Mouse (Mus musculus): ENCODE measurements around the gene Taf9. TPM values are rescaled to one million over a fixed set of nuclear protein-coding genes. Genes with fewer than 3 reads are reported as not detected.

Gene Taf9
- polyA plus RNA-seq (2014; fragmentation: Nextera tagmentation; extraction: Ambion mirVana) = 34.0 and 41.3 TPM in 2 replicates

GRCm38 (mm10) chr13:100651439-100652186 lies at the start of gene Taf9:
TSS of gene Taf9 (plus strand) at chr13:100651579.
- no peak; the same call in 1 of the 2 replicates for ATAC-seq (ENCODE audit: low read depth)
- H3K36me3 ChIP-seq (ENCODE audit: control insufficient read depth, insufficient read depth, low read length) = 0 out of 2 replicates have a peak, but pooled peaks cover 3% of the 10 kb centered on the region
- peak within 1 kb of the TSS; percentile 54 for H3K4me2 ChIP-seq (ENCODE audit: low read depth, low read length)
- H3K27ac ChIP-seq (ENCODE audit: low read depth, low read length) = peak within 1 kb of the TSS; percentile 98
- 1% methylated on average over 44 of the region's 63 CpGs for WGBS
- H3K4me3 ChIP-seq (ENCODE audit: low read depth, low read length) = peak within 1 kb of the TSS; percentile 75
- H3K4me1 ChIP-seq (ENCODE audit: control insufficient read depth, insufficient read depth, low read length) = peaks cover 6% of the 10 kb centered on the region
- H3K27me3 ChIP-seq (ENCODE audit: control insufficient read depth, insufficient read depth, low read length) = no peaks in the 10 kb centered on the region
- H3K9me3 ChIP-seq (ENCODE audit: control insufficient read depth, low read length) = no peaks in the 10 kb centered on the region
- H3K9ac ChIP-seq (replicated peaks; ENCODE audit: low read depth, low read length) = peak within 1 kb of the TSS; percentile 91

DNA sequence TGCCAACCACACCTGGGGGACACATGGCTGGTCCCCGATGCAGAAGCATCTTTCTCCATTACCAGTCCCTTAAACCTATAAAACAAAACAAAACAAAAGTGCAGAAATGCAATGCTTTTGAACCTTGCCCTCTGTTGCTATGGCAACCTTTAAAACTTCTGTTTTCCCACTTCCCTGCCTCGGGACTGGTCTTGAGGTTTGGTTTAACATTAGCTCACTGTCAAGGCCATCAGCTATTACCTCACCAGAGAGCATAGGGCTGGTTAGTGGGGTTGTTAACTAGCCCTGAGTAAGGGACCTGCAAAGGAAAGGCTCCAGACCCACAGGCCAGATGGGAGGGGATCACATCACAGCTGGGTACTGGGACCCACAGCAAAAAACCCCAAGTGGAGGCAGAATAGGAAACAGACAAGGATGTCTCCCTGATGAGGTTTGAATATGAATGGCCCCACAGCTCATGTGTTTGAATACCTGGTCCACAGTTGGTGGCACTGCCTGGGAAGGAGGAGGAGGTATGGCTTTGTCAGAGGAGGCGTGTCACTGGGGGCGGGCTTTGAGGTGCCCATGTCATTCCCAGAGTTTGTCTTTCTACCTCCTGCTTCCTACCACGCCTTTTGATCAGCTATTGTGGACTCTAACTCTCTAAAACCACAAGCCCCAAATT lies 49.0 kb upstream of the Taf9 start:
- H3K27me3 ChIP-seq (ENCODE audit: control insufficient read depth, insufficient read depth, low read length) = no peaks in the 10 kb centered on the region
- no peak for ATAC-seq (ENCODE audit: low read depth)
- no peaks in the 10 kb centered on the region for H3K36me3 ChIP-seq (ENCODE audit: control insufficient read depth, insufficient read depth, low read length)
- no peaks in the 10 kb centered on the region for H3K4me1 ChIP-seq (ENCODE audit: control insufficient read depth, insufficient read depth, low read length)
- 52% methylated on average over 5 of the region's 5 CpGs for WGBS
- H3K9me3 ChIP-seq (ENCODE audit: control insufficient read depth, low read length) = no peaks in the 10 kb centered on the region
- no peak overlapping the region for H3K4me2 ChIP-seq (ENCODE audit: low read depth, low read length)
- no peak overlapping the region for H3K9ac ChIP-seq (replicated peaks; ENCODE audit: low read depth, low read length)
- H3K27ac ChIP-seq (ENCODE audit: low read depth, low read length) = no peak overlapping the region
- no peak overlapping the region for H3K4me3 ChIP-seq (ENCODE audit: low read depth, low read length)

GRCm38 (mm10) chr13:100603031-100603737 lies 48.2 kb upstream of the Taf9 start:
- Histone ChIP-seq H3K4me3 (ENCODE audit: low read depth, low read length) (no peak overlapping the region), H3K4me1 (ENCODE audit: control insufficient read depth, insufficient read depth, low read length) (no peaks in the 10 kb centered on the region), H3K27ac (ENCODE audit: low read depth, low read length) (no peak overlapping the region), H3K9ac (replicated peaks; ENCODE audit: low read depth, low read length) (no peak overlapping the region), H3K27me3 (ENCODE audit: control insufficient read depth, insufficient read depth, low read length) (no peaks in the 10 kb centered on the region), H3K9me3 (ENCODE audit: control insufficient read depth, low read length) (no peaks in the 10 kb centered on the region), H3K4me2 (ENCODE audit: low read depth, low read length) (no peak overlapping the region), H3K36me3 (ENCODE audit: control insufficient read depth, insufficient read depth, low read length) (no peaks in the 10 kb centered on the region)
- no peak for ATAC-seq (ENCODE audit: low read depth)
- WGBS = 91% methylated on average over 10 of the region's 10 CpGs

DNA sequence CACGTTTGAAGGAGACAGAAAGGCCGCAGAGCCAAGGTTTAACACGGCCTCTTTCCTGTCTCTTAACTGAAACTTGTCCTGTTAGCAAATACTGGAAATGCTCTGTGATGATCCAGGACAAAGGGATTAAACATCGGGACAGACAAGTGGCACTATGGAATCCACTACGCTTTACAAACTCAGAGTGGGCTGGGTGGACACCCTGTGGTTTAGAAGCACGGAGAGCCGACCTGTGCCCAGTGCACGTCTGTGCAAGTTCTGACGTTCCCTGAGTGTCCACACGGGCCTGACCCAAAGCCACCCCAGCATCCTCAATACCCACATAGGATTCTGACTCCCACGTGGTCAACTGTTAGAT lies 47.7 kb upstream of the Taf9 start:
- WGBS = 90% methylated on average over 11 of the region's 11 CpGs
- H3K9ac ChIP-seq (replicated peaks; ENCODE audit: low read depth, low read length) = no peak overlapping the region
- no peak for ATAC-seq (ENCODE audit: low read depth)
- H3K36me3 ChIP-seq (ENCODE audit: control insufficient read depth, insufficient read depth, low read length) = no peaks in the 10 kb centered on the region
- no peak overlapping the region for H3K4me3 ChIP-seq (ENCODE audit: low read depth, low read length)
- no peaks in the 10 kb centered on the region for H3K27me3 ChIP-seq (ENCODE audit: control insufficient read depth, insufficient read depth, low read length)
- H3K4me2 ChIP-seq (ENCODE audit: low read depth, low read length) = no peak overlapping the region
- no peaks in the 10 kb centered on the region for H3K9me3 ChIP-seq (ENCODE audit: control insufficient read depth, low read length)
- H3K4me1 ChIP-seq (ENCODE audit: control insufficient read depth, insufficient read depth, low read length) = no peaks in the 10 kb centered on the region
- H3K27ac ChIP-seq (ENCODE audit: low read depth, low read length) = no peak overlapping the region

- Histone ChIP-seq H3K9ac (replicated peaks; ENCODE audit: low read depth, low read length) (no peak overlapping the region), H3K4me2 (ENCODE audit: low read depth, low read length) (no peak overlapping the region), H3K27ac (ENCODE audit: low read depth, low read length) (no peak overlapping the region), H3K27me3 (ENCODE audit: control insufficient read depth, insufficient read depth, low read length) (no peaks in the 10 kb centered on the region), H3K4me3 (ENCODE audit: low read depth, low read length) (no peak overlapping the region), H3K9me3 (ENCODE audit: control insufficient read depth, low read length) (no peaks in the 10 kb centered on the region), H3K4me1 (ENCODE audit: control insufficient read depth, insufficient read depth, low read length) (no peaks in the 10 kb centered on the region), H3K36me3 (ENCODE audit: control insufficient read depth, insufficient read depth, low read length) (no peaks in the 10 kb centered on the region)
- WGBS = 61% methylated on average over 1 of the region's 1 CpGs
- ATAC-seq (ENCODE audit: low read depth) = no peak
Observed at GRCm38 (mm10) chr13:100605845-100606244, 45.5 kb upstream of the Taf9 start.

- ATAC-seq (ENCODE audit: low read depth) = no peak
- 87% methylated on average over 8 of the region's 8 CpGs for WGBS
- no peak overlapping the region for H3K27ac ChIP-seq (ENCODE audit: low read depth, low read length)
Observed at GRCm38 (mm10) chr13:100607756-100608155, 43.6 kb upstream of the Taf9 start.

GRCm38 (mm10) chr13:100611266-100611665 lies 40.1 kb upstream of the Taf9 start:
- ATAC-seq (ENCODE audit: low read depth) = no peak
- no peaks in the 10 kb centered on the region for H3K9me3 ChIP-seq (ENCODE audit: control insufficient read depth, low read length)
- no peak overlapping the region for H3K9ac ChIP-seq (replicated peaks; ENCODE audit: low read depth, low read length)
- no peaks in the 10 kb centered on the region for H3K27me3 ChIP-seq (ENCODE audit: control insufficient read depth, insufficient read depth, low read length)
- no peak overlapping the region for H3K4me2 ChIP-seq (ENCODE audit: low read depth, low read length)
- 95% methylated on average over 13 of the region's 13 CpGs for WGBS
- H3K4me3 ChIP-seq (ENCODE audit: low read depth, low read length) = no peak overlapping the region
- H3K36me3 ChIP-seq (ENCODE audit: control insufficient read depth, insufficient read depth, low read length) = no peaks in the 10 kb centered on the region
- no peak overlapping the region for H3K27ac ChIP-seq (ENCODE audit: low read depth, low read length)
- no peaks in the 10 kb centered on the region for H3K4me1 ChIP-seq (ENCODE audit: control insufficient read depth, insufficient read depth, low read length)

More at GRCm38 (mm10) chr13:100607756-100608155, 43.6 kb upstream of the Taf9 start:
- Histone ChIP-seq H3K4me2 (ENCODE audit: low read depth, low read length) (no peak overlapping the region), H3K4me1 (ENCODE audit: control insufficient read depth, insufficient read depth, low read length) (no peaks in the 10 kb centered on the region), H3K9ac (replicated peaks; ENCODE audit: low read depth, low read length) (no peak overlapping the region), H3K27me3 (ENCODE audit: control insufficient read depth, insufficient read depth, low read length) (no peaks in the 10 kb centered on the region), H3K9me3 (ENCODE audit: control insufficient read depth, low read length) (no peaks in the 10 kb centered on the region), H3K4me3 (ENCODE audit: low read depth, low read length) (no peak overlapping the region), H3K36me3 (ENCODE audit: control insufficient read depth, insufficient read depth, low read length) (no peaks in the 10 kb centered on the region)

DNA sequence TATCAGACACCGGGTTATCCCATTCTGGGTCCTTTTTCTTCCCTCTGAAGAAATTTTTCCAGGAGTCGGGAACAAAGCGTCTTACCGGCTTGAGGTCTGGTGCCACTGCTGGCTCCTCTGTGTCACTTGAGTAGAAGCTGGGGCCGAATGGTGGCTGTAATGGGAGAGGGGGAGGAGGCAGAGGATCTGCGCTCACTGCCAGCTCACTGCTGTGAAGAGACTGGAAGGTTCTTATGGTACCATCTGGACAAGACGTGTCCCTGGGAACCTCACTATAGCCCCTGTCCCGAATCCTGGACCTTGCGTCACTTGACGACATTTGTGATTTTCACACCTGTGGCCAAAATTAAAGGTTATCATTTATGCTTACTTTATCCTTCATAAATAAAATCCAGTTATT lies 39.1 kb upstream of the Taf9 start:
- Histone ChIP-seq H3K4me3 (ENCODE audit: low read depth, low read length) (no peak overlapping the region), H3K9ac (replicated peaks; ENCODE audit: low read depth, low read length) (no peak overlapping the region), H3K27ac (ENCODE audit: low read depth, low read length) (no peak overlapping the region), H3K27me3 (ENCODE audit: control insufficient read depth, insufficient read depth, low read length) (peaks cover 6% of the 10 kb centered on the region), H3K4me2 (ENCODE audit: low read depth, low read length) (no peak overlapping the region), H3K9me3 (ENCODE audit: control insufficient read depth, low read length) (no peaks in the 10 kb centered on the region), H3K36me3 (ENCODE audit: control insufficient read depth, insufficient read depth, low read length) (peaks cover under 1% of the 10 kb centered on the region; the same call in 1 of the 2 replicates), H3K4me1 (ENCODE audit: control insufficient read depth, insufficient read depth, low read length) (no peaks in the 10 kb centered on the region; the same call in 1 of the 2 replicates)
- ATAC-seq (ENCODE audit: low read depth) = no peak
- 96% methylated on average over 10 of the region's 10 CpGs for WGBS

GRCm38 (mm10) chr13:100612903-100613302 lies 38.5 kb upstream of the Taf9 start:
- Histone ChIP-seq H3K27me3 (ENCODE audit: control insufficient read depth, insufficient read depth, low read length) (peaks cover 12% of the 10 kb centered on the region), H3K36me3 (ENCODE audit: control insufficient read depth, insufficient read depth, low read length) (peaks cover 7% of the 10 kb centered on the region; the same call in 1 of the 2 replicates), H3K4me3 (ENCODE audit: low read depth, low read length) (no peak overlapping the region), H3K4me1 (ENCODE audit: control insufficient read depth, insufficient read depth, low read length) (no peaks in the 10 kb centered on the region; the same call in 1 of the 2 replicates), H3K27ac (ENCODE audit: low read depth, low read length) (no peak overlapping the region), H3K9me3 (ENCODE audit: control insufficient read depth, low read length) (no peaks in the 10 kb centered on the region), H3K9ac (replicated peaks; ENCODE audit: low read depth, low read length) (no peak overlapping the region), H3K4me2 (ENCODE audit: low read depth, low read length) (no peak overlapping the region)
- ATAC-seq (ENCODE audit: low read depth) = no peak
- WGBS = 56% methylated on average over 2 of the region's 2 CpGs

All from neural tube, embryonic 14.5 days (tissue).